ENCODE assay signal across 21 mouse cellular contexts in the genomic region with DNA sequence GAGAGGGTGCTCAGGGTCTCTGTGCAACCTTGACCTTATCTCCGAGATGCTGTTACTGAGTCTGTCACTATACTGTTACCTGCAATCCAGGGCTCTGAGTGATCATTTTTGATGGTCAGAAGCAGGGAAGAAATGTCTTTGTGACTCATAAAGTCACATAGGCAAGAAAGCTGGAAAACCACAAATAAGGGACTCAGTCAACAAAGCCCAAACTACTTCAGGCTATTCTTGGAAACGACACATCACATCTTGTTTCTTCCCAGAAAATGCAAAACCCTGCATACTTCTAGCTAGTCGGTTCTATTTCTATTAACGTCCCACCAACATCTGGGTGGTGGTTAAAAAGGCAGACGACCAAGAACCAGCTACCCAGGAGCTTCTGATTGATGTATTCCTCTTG. TPM values are rescaled to one million over a fixed set of nuclear protein-coding genes. Genes with fewer than 3 reads are reported as not detected.
DNase-seq lines count a peak whose midpoint lies in the region; ATAC-seq and TF ChIP-seq lines count a peak whose summit lies in the region.
"Had no signal": no experiment of that assay in that cellular context is flagged by ENCODE, and none has a peak within 500 bp of the region (broad histone marks: within the 10 kb centered on the region; RNA-seq: fewer than 3 reads in every experiment).

No protein-coding gene starts in this region.

- no peak for DNase-seq in heart, postnatal 36 days
- no peak for DNase-seq in lung, postnatal 14 days
- DNase-seq in testis, postnatal 14 days (ENCODE audit: low spot score) = no peak
- DNase-seq in adrenal gland, postnatal 14 days = no peak
- DNase-seq: cerebellum, adult 2 months; cerebellum, postnatal 36 days; gastrocnemius, postnatal 10 days; kidney, postnatal 36 days; layer of hippocampus, adult 9-11 months; lung, postnatal 36 days had no signal

- TF ChIP-seq POLR2A in cortical plate, adult 2 months (IDR thresholded peaks at IDR 0.05; ENCODE audit: extremely low read depth, insufficient read depth, low read length) = no peak

- no peaks in the 10 kb centered on the region for H3K27me3 ChIP-seq in heart, embryonic 14.5 days (ENCODE audit: control insufficient read depth, insufficient read depth, low read length)
- H3K27me3 ChIP-seq in lung, embryonic 15.5 days = no peaks in the 10 kb centered on the region
- H3K27me3 ChIP-seq: forebrain, embryonic 12.5 days; limb, embryonic 12.5 days had no signal

- H3K4me1 ChIP-seq in heart, embryonic 14.5 days (ENCODE audit: control insufficient read depth in 2 of 2, insufficient read depth in 2 of 2, low read length in 2 of 2) = peaks cover 70 to 97% of the 10 kb centered on the region in 2 experiments
- H3K4me1 ChIP-seq in lung, embryonic 15.5 days = peaks cover 60% of the 10 kb centered on the region
- peaks cover 38% of the 10 kb centered on the region for H3K4me1 ChIP-seq in cortical plate, adult 2 months (ENCODE audit: control insufficient read depth, insufficient read depth, low read length)

- H3K9me3 ChIP-seq in heart, embryonic 14.5 days (ENCODE audit: control insufficient read depth, low read length) = no peaks in the 10 kb centered on the region
- no peaks in the 10 kb centered on the region for H3K9me3 ChIP-seq in lung, embryonic 15.5 days
- H3K9me3 ChIP-seq: forebrain, embryonic 12.5 days; limb, embryonic 12.5 days had no signal

- H3K4me2 ChIP-seq in heart, embryonic 14.5 days (ENCODE audit: low read length) = no peak overlapping the region
- no peak overlapping the region for H3K4me2 ChIP-seq in lung, embryonic 15.5 days
- H3K4me2 ChIP-seq: forebrain, embryonic 12.5 days; limb, embryonic 12.5 days had no signal

- intact Hi-C loops in heart, postnatal 36 days (cut with DNase I) = no loop called here

- peaks cover 34% of the 10 kb centered on the region for H3K36me3 ChIP-seq in heart, embryonic 14.5 days (ENCODE audit: control insufficient read depth, insufficient read depth, low read length)
- H3K36me3 ChIP-seq in lung, embryonic 15.5 days = no peaks in the 10 kb centered on the region
- H3K36me3 ChIP-seq: forebrain, embryonic 12.5 days; G1E; limb, embryonic 12.5 days had no signal

- ATAC-seq in heart, embryonic 14.5 days (ENCODE audit: insufficient number of reproducible peaks, insufficient read depth, low FRiP score, low read depth) = no peak
- no peak for ATAC-seq in lung, embryonic 15.5 days (ENCODE audit: borderline replicate concordance, extremely low read depth, low FRiP score, low TSS enrichment)
- ATAC-seq: hindbrain, embryonic 16.5 days; intestine, embryonic 16.5 days; midbrain, embryonic 16.5 days had no signal

- peak overlapping the region; percentile 35 for H3K9ac ChIP-seq in heart, embryonic 14.5 days (ENCODE audit: low read length)
- H3K9ac ChIP-seq in lung, embryonic 15.5 days = no peak overlapping the region
- H3K9ac ChIP-seq: forebrain, embryonic 12.5 days; limb, embryonic 12.5 days; liver, embryonic 14.5 days had no signal

- no peak overlapping the region for H3K4me3 ChIP-seq in heart, embryonic 14.5 days (ENCODE audit: control insufficient read depth in 1 of 2, insufficient read depth in 1 of 2, low read depth in 1 of 2, low read length in 2 of 2)
- no peak overlapping the region for H3K4me3 ChIP-seq in lung, embryonic 15.5 days
- no peak overlapping the region for H3K4me3 ChIP-seq in cortical plate, adult 2 months (ENCODE audit: insufficient read depth, low read length)
- H3K4me3 ChIP-seq: forebrain, embryonic 12.5 days; limb, embryonic 12.5 days had no signal

- TF ChIP-seq CTCF in cortical plate, adult 2 months (IDR thresholded peaks at IDR 0.05; ENCODE audit: extremely low read depth, insufficient read depth, low read length) = no peak

- peak overlapping the region; percentile 95 to 96 for H3K27ac ChIP-seq in heart, embryonic 14.5 days (replicated peaks in 1 of 2; ENCODE audit: control insufficient read depth in 1 of 2, insufficient read depth in 1 of 2, low read depth in 2 of 2, low read length in 2 of 2)
- peak overlapping the region; percentile 91; the same call in 1 of the 2 replicates for H3K27ac ChIP-seq in lung, embryonic 15.5 days
- peak overlapping the region; percentile 15; the same call in 1 of the 2 replicates for H3K27ac ChIP-seq in cortical plate, adult 2 months (ENCODE audit: insufficient read depth, low read length)
- H3K27ac ChIP-seq: forebrain, embryonic 12.5 days; limb, embryonic 12.5 days; liver, embryonic 14.5 days; stomach, postnatal 0 days had no signal

- 54% methylated on average over 5 of the region's 5 CpGs for WGBS in heart, embryonic 14.5 days
- 68% methylated on average over 5 of the region's 5 CpGs for WGBS in lung, embryonic 15.5 days

RNA-seq across cellular contexts. Expression of a gene that starts 41.6 kb away (rescaled TPM):
- 140 and 146 TPM in 2 replicates for polyA plus RNA-seq in heart, embryonic 14.5 days (2014; fragmentation: Nextera tagmentation; extraction: Ambion mirVana)
- total RNA-seq in heart, postnatal 36 days (2021) = 100 to 1,000 TPM in 1 of 2 experiments, 10 to 100 TPM in 1; 80.8 to 101 TPM
- 20.7 and 22.8 TPM in 2 replicates for polyA plus RNA-seq in lung, embryonic 15.5 days (2015; fragmentation: Nextera tagmentation; extraction: Ambion mirVana)
- 371 and 405 TPM in 2 replicates for polyA plus RNA-seq in cortical plate, adult 2 months (2012; rRNA removed)
- 16.5 TPM in 2 replicates for total RNA-seq in adrenal gland, postnatal 14 days (2021)
- polyA plus RNA-seq: G1E had no signal

Comparison
In these comparisons a context has a peak if more than half of its experiments do, and no peak if none do; other contexts are left out.
1. H3K27ac ChIP-seq: peak in every context shown above with its lines; median percentile 96 in heart, embryonic 14.5 days; 91 in lung, embryonic 15.5 days; 15 in cortical plate, adult 2 months.